Mouse (Mus musculus): ENCODE results near the gene Trim42. TPM values are rescaled to one million over a fixed set of nuclear protein-coding genes. Genes with fewer than 3 reads are reported as not detected.

The Trim42 gene
- total and polyA plus RNA-seq, 3 experiments, result not detected

DNA sequence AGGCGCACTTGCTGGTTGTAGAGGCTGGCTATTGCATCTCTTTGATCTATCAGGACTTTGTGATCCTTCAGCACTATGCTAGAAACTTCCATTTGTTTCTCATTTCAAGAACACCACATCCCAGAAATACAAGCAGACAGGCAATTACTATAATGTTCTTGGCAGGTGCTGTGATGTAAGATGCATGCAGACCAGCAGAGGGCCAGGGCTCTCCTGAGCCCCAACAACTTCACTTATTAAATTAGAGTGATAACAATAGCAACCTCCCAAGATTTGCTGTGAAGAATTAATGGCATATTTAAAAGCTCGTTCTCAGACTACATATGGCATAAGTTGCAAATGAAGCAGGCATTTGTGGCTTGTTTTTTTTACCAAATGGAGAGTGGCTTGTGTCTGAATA lies 38.4 kb upstream of the Trim42 start:
- TF ChIP-seq GATA1 (IDR thresholded peaks at IDR 0.05; ENCODE audit: low read depth, low read length), result no peak
- TF ChIP-seq USF1 (IDR thresholded peaks at IDR 0.05; ENCODE audit: low read depth, low read length), result no peak
- TF ChIP-seq KAT2A (conservative IDR thresholded peaks at IDR 0.05; ENCODE audit: low read depth, low read length), result no peak
- TF ChIP-seq TBP (IDR thresholded peaks at IDR 0.05; ENCODE audit: low read depth, low read length), result no peak
- no peak for TF ChIP-seq CHD2 (IDR thresholded peaks at IDR 0.05; ENCODE audit: low read length)
- no peak for TF ChIP-seq NELFE (IDR thresholded peaks at IDR 0.05; ENCODE audit: low read depth, low read length)
- no peak for TF ChIP-seq MAZ (IDR thresholded peaks at IDR 0.05; ENCODE audit: low read depth, low read length)
- TF ChIP-seq SMC3 (IDR thresholded peaks at IDR 0.05; ENCODE audit: low read depth, low read length), result no peak
- no peak for TF ChIP-seq MYC (IDR thresholded peaks at IDR 0.05; ENCODE audit: low read depth, low read length)
- TF ChIP-seq EP300 (IDR thresholded peaks at IDR 0.05; ENCODE audit: low read depth in 1 of 2, low read length in 2 of 2), result no peak
- no peak for TF ChIP-seq POLR2AphosphoS5 (IDR thresholded peaks at IDR 0.05; ENCODE audit: borderline replicate concordance, low read depth, low read length)
- TF ChIP-seq RAD21 (IDR thresholded peaks at IDR 0.05; ENCODE audit: low read depth, low read length), result no peak
- TF ChIP-seq ZNF384 (IDR thresholded peaks at IDR 0.05; ENCODE audit: low read depth, low read length), result no peak
- no peak for TF ChIP-seq E2F4 (IDR thresholded peaks at IDR 0.05; ENCODE audit: borderline replicate concordance, low read depth, low read length)
- no peaks in the 10 kb centered on the region for H3K27me3 ChIP-seq (ENCODE audit: control insufficient read depth in 1 of 2, insufficient read depth in 2 of 2, low read length in 2 of 2)
- no peak overlapping the region for H3K4me3 ChIP-seq (ENCODE audit: control insufficient read depth in 1 of 2, insufficient read depth in 1 of 2, low read depth in 2 of 2, low read length in 2 of 2)
- no peaks in the 10 kb centered on the region for H3K36me3 ChIP-seq (ENCODE audit: control insufficient read depth in 1 of 2, insufficient read depth in 2 of 2, low read length in 2 of 2)
- DNase-seq (ENCODE audit: low read depth, low spot score), result no peak
- no peaks in the 10 kb centered on the region for H3K79me2 ChIP-seq (ENCODE audit: control insufficient read depth, insufficient read depth, low read length, poor library complexity)
- H3K9ac ChIP-seq (ENCODE audit: control insufficient read depth, low read depth, low read length, poor library complexity, severe bottlenecking), result no peak overlapping the region
- H3K27ac ChIP-seq (ENCODE audit: control insufficient read depth, low read depth, low read length), result no peak overlapping the region
- no peaks in the 10 kb centered on the region for H3K9me3 ChIP-seq (replicated peaks; ENCODE audit: insufficient read depth, low read length)
- H3K4me1 ChIP-seq (ENCODE audit: control insufficient read depth in 1 of 2, insufficient read depth in 2 of 2, low read length in 2 of 2), result no peaks in the 10 kb centered on the region

DNA sequence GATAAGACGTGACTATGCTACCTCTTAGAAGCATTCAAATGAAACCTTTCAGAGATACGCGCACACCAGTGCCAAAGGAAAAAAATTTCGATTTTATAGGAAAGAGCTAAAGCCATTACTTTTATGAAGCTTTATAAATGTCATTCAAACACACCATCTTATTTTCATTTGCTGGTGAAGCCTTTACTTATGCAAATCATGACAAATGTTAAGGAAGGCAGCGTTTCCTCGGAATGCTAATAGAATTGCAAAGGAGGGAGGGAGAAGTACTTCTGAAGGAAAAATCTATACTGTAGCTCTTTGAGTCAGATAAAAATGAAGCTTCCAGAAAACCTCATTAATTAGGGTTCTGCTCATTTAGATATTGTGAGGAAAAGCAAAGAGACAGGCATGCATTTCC lies 13.3 kb downstream of the Trim42 start:
- Histone ChIP-seq H3K9me3 (replicated peaks; ENCODE audit: insufficient read depth, low read length) (no peaks in the 10 kb centered on the region), H3K4me3 (ENCODE audit: control insufficient read depth in 1 of 2, insufficient read depth in 1 of 2, low read depth in 2 of 2, low read length in 2 of 2) (no peak overlapping the region), H3K27ac (ENCODE audit: control insufficient read depth, low read depth, low read length) (no peak overlapping the region), H3K27me3 (ENCODE audit: control insufficient read depth in 1 of 2, insufficient read depth in 2 of 2, low read length in 2 of 2) (no peaks in the 10 kb centered on the region), H3K4me1 (ENCODE audit: control insufficient read depth in 1 of 2, insufficient read depth in 2 of 2, low read length in 2 of 2) (no peaks in the 10 kb centered on the region), H3K9ac (ENCODE audit: control insufficient read depth, low read depth, low read length, poor library complexity, severe bottlenecking) (no peak overlapping the region), H3K79me2 (ENCODE audit: control insufficient read depth, insufficient read depth, low read length, poor library complexity) (no peaks in the 10 kb centered on the region), H3K36me3 (ENCODE audit: control insufficient read depth in 1 of 2, insufficient read depth in 2 of 2, low read length in 2 of 2) (no peaks in the 10 kb centered on the region)
- TF ChIP-seq TBP (IDR thresholded peaks at IDR 0.05; ENCODE audit: low read depth, low read length), result no peak
- TF ChIP-seq JUND (IDR thresholded peaks at IDR 0.05; ENCODE audit: low read depth, low read length), result no peak
- TF ChIP-seq MAFK (IDR thresholded peaks at IDR 0.05; ENCODE audit: borderline replicate concordance, low read depth, low read length), result no peak
- no peak for TF ChIP-seq ZNF384 (IDR thresholded peaks at IDR 0.05; ENCODE audit: low read depth, low read length)
- no peak for TF ChIP-seq GABPA (IDR thresholded peaks at IDR 0.05; ENCODE audit: low read depth, low read length)
- no peak for TF ChIP-seq CHD2 (IDR thresholded peaks at IDR 0.05; ENCODE audit: low read length)
- TF ChIP-seq USF2 (IDR thresholded peaks at IDR 0.05; ENCODE audit: borderline replicate concordance in 1 of 2, insufficient read depth in 1 of 2, low read depth in 1 of 2, low read length in 2 of 2), result no peak
- no peak for TF ChIP-seq CTCF (IDR thresholded peaks at IDR 0.05 in 2 of 3, conservative IDR thresholded peaks at IDR 0.05 in 1 of 3; ENCODE audit: control insufficient read depth in 1 of 3, insufficient read depth in 1 of 3, low read depth in 2 of 3, low read length in 3 of 3, poor library complexity in 1 of 3, severe bottlenecking in 1 of 3)
- TF ChIP-seq ZMIZ1 (IDR thresholded peaks at IDR 0.05; ENCODE audit: low read depth, low read length), result no peak
- no peak for TF ChIP-seq POLR2AphosphoS2 (IDR thresholded peaks at IDR 0.05; ENCODE audit: low read length)
- no peak for TF ChIP-seq ZC3H11A (IDR thresholded peaks at IDR 0.05; ENCODE audit: low read depth, low read length)
- no peak for DNase-seq (ENCODE audit: low read depth, low spot score)

All from MEL (cell line).